Mouse (Mus musculus): ENCODE results near the gene Lpcat3. TPM values are rescaled to one million over a fixed set of nuclear protein-coding genes. Genes with fewer than 3 reads are reported as not detected.
"Not testable (repeated sequence)": the region's sequence is repeated elsewhere in the genome, so short reads cannot be mapped to it uniquely, and the experiment has no call there.

The Lpcat3 gene
- polyA plus RNA-seq, 1 experiment from 2014 or later = 53.8 TPM

DNA sequence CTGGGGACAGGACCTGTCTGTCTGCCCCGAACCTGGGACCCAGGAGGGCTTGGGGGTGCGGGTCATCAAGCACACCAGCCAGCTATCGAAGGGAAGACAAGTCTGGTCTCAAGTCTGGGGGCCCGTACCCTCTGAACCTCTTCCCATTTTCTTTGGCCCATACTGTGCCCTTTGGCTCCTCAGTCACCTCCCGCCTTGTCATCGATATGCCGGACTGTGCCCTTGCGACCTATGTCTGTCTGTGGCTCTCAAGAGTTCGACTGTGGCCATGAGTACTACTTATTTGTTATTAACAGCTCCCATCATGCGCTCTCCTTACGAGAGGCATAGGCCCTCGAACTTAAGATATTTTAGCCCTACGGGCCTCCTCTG lies 583 bp downstream of the Lpcat3 start:
- peak overlapping the region; percentile 93 for H3K27ac ChIP-seq
- 20% methylated on average over 13 of the region's 13 CpGs for WGBS
- H3K9me3 ChIP-seq = no peaks in the 10 kb centered on the region
- no peaks in the 10 kb centered on the region for H3K36me3 ChIP-seq
- H3K27me3 ChIP-seq (ENCODE audit: insufficient read depth, poor library complexity, severe bottlenecking) = no peaks in the 10 kb centered on the region
- peak overlapping the region; percentile 88 for H3K4me3 ChIP-seq
- peaks cover 8% of the 10 kb centered on the region; the same call in 1 of the 2 replicates for H3K4me1 ChIP-seq
- DNase-seq (ENCODE audit: low spot score) = no peak

DNA sequence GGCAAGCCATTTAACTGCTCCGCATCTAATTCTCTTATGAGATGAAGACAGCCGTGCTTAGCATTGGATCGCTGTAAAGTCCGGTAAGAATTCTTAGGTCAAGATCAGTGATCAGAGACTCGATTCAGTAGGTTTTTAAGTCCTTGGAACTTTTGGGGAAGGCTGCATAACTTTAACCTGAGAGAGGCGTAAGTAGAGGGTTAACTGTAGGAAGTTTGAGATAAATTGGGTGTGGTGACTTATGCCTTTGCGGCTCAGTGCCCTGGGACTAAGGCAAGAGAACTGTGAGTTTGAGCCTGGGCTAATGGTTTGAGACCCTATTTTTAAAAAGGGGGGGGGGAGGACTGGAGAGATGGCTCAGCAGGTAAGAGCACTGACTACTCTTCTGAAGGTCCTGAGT lies 1.4 kb downstream of the Lpcat3 start:
- H3K9me3 ChIP-seq = no peaks in the 10 kb centered on the region
- peaks cover 8% of the 10 kb centered on the region; the same call in 1 of the 2 replicates for H3K4me1 ChIP-seq
- no peak overlapping the region for H3K27ac ChIP-seq
- no peak for DNase-seq (ENCODE audit: low spot score)
- H3K27me3 ChIP-seq (ENCODE audit: insufficient read depth, poor library complexity, severe bottlenecking) = no peaks in the 10 kb centered on the region
- 84% methylated on average over 7 of the region's 7 CpGs for WGBS
- no peaks in the 10 kb centered on the region for H3K36me3 ChIP-seq
- peak overlapping the region; percentile 88; the same call in 1 of the 2 replicates for H3K4me3 ChIP-seq

DNA sequence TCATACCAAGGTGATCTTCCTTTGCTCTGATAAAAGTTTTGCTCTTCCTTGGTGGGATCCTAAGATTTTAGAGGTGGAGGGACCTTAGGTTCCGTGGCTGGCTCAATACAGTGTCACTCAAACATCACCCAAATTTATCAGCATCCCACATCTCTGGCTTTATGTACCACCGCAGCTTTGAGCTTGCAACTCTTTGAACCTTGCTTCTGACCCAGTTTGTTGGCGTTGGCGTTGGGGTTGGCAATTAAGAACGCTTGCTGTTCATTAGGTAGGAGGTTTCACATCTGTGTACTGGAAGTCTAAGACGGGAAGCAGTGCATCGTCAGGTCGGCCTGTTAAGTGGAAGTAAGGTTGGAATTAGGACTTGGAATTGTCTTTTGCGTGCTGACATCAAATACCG lies 2.2 kb downstream of the Lpcat3 start:
- Histone ChIP-seq H3K27me3 (ENCODE audit: insufficient read depth, poor library complexity, severe bottlenecking) (no peaks in the 10 kb centered on the region), H3K36me3 (no peaks in the 10 kb centered on the region), H3K4me1 (peaks cover 8% of the 10 kb centered on the region; the same call in 1 of the 2 replicates), H3K4me3 (no peak overlapping the region), H3K9me3 (no peaks in the 10 kb centered on the region), H3K27ac (no peak overlapping the region)
- 96% methylated on average over 10 of the region's 10 CpGs for WGBS
- no peak for DNase-seq (ENCODE audit: low spot score)

DNA sequence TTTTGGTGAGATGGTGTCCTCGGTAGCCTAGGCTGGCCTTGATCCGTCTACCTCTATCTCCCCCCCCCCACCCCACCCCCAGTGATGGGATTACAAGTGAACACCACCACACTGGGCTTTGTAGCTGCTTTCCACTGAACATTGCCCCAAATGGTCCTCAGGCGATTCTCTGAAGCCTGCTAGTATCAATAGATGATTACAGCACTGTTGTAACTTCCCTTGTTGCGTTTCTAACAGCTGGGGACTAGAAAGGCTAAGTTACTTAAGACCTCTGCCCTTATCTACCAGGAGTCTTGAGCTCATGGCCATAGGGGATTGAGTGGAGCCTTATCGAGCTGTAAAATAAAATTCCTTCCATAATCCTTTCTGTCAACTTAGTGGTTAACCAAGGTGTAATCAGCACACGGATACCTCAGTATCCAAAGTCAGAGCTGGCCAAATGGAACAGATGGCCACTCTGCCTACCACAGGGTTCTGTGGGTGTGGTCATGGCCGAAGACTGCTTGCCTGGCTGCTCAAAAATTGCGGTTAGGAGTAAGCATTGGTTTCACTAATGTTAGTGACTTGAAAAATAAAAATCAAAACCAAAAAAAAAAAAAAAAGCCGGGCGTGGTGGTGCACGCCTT lies 6.5 kb downstream of the Lpcat3 start:
- Histone ChIP-seq H3K27me3 (ENCODE audit: insufficient read depth, poor library complexity, severe bottlenecking) (no peaks in the 10 kb centered on the region), H3K36me3 (peaks cover 5% of the 10 kb centered on the region), H3K4me3 (no peak overlapping the region), H3K9me3 (no peaks in the 10 kb centered on the region), H3K27ac (no peak overlapping the region), H3K4me1 (peaks cover 7% of the 10 kb centered on the region; the same call in 1 of the 2 replicates)
- DNase-seq (ENCODE audit: low spot score) = no peak
- 77% methylated on average over 11 of the region's 11 CpGs for WGBS

DNA sequence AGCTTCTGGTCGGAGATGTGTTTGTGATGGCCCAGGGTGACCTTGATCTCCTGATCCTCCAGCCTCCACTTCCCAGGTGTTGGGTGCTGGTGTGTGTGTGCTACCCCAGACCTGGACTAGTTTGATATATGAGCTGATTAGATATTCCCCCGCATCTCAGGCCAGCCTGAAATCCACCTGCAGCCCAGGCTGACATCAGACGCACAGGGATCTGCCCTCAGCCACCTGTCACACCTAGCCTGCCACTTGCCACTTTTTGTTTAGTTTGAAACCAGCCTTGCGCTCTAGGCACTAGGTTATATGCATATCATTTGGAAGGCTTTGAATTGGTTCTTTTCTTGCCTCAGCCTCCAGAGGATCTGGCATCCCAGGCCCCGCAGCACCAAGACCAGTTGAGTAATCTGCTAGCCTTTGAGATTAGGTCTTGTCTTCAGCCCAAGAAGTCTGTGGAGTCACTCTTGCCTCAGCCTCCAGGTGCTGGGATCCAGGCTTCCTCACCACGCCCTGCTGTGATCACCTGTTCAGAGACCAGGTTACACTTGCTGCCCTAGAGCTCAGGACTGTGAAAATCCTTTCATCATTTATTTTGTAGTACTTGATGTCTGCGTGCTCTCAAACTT lies 7.6 kb downstream of the Lpcat3 start:
- no peak overlapping the region for H3K4me3 ChIP-seq
- peaks cover 7% of the 10 kb centered on the region; the same call in 1 of the 2 replicates for H3K4me1 ChIP-seq
- WGBS = 84% methylated on average over 7 of the region's 7 CpGs
- no peak overlapping the region for H3K27ac ChIP-seq
- no peaks in the 10 kb centered on the region for H3K9me3 ChIP-seq
- no peak for DNase-seq (ENCODE audit: low spot score)
- peaks cover 10% of the 10 kb centered on the region for H3K36me3 ChIP-seq
- H3K27me3 ChIP-seq (ENCODE audit: insufficient read depth, poor library complexity, severe bottlenecking) = no peaks in the 10 kb centered on the region

DNA sequence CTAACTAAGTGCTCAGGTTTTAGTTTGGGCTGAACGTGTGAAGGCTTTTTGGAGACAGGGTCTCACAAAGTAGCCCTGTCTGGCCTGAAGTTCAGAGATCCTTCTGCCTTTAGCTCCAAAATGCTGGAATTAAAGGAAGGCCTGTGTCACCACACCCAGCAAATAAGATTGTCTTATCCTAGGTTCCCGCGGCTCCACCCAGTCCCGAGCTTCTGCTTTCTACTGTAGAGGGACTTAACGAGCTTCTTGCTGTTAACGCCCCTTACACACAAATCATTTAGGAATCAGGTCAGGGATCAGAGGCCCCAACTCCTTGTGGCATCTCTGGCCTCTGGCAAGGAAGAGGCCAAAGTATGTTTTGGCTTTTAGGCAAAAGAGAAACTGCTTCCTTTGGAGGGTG lies 9.3 kb downstream of the Lpcat3 start:
- peaks cover 10% of the 10 kb centered on the region for H3K36me3 ChIP-seq
- H3K27ac ChIP-seq = no peak overlapping the region
- DNase-seq (ENCODE audit: low spot score) = no peak
- H3K4me1 ChIP-seq = peaks cover 7% of the 10 kb centered on the region; the same call in 1 of the 2 replicates
- H3K4me3 ChIP-seq = no peak overlapping the region
- no peaks in the 10 kb centered on the region for H3K9me3 ChIP-seq
- WGBS = 54% methylated on average over 6 of the region's 6 CpGs
- H3K27me3 ChIP-seq (ENCODE audit: insufficient read depth, poor library complexity, severe bottlenecking) = no peaks in the 10 kb centered on the region

DNA sequence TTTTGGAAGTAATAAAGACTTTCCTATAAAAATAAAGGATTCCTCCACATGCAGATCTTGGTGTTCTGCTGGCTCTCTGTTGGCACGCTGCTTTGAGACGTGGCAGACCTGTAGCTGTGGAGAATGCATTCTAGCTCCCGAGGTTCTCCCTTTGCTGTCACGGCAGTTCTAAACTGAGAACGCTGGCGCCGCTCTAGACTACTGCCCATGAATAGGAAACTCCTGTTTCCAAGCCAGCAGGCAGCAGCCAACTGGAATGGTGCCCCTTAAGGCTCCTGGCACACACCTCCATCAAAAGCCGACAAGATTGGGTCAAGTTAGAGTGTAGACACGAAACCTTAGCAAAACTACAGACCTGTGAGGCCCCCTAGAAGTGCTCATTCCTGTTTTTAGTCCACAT lies 10.8 kb downstream of the Lpcat3 start:
- Histone ChIP-seq H3K9me3 (no peaks in the 10 kb centered on the region), H3K36me3 (peaks cover 10% of the 10 kb centered on the region), H3K27ac (no peak overlapping the region), H3K4me3 (no peak overlapping the region), H3K4me1 (peaks cover 7% of the 10 kb centered on the region; the same call in 1 of the 2 replicates), H3K27me3 (ENCODE audit: insufficient read depth, poor library complexity, severe bottlenecking) (no peaks in the 10 kb centered on the region)
- 91% methylated on average over 9 of the region's 9 CpGs for WGBS
- DNase-seq (ENCODE audit: low spot score) = no peak

DNA sequence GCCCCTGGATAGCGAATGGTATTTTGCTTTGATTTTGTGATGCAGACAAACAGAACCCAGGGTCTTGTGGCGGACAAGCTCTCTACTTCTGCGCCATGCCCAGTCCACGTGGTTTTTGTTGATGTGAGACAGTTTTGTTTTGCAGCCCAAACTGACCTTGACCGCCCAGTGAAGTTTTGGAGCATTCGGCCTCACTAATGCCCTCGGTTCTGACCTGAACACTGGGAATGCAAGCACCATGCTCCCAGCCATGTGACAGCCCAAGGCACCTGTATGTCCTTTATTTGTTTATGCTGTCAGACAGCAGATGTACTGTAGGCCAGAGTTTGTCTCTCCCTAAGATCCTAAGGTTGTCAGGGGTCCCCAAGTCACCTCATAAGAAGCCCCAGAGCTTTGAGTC lies 11.8 kb downstream of the Lpcat3 start:
- Histone ChIP-seq H3K4me1 (peaks cover 7% of the 10 kb centered on the region; the same call in 1 of the 2 replicates), H3K36me3 (peaks cover 10% of the 10 kb centered on the region), H3K27me3 (ENCODE audit: insufficient read depth, poor library complexity, severe bottlenecking) (no peaks in the 10 kb centered on the region), H3K9me3 (no peaks in the 10 kb centered on the region), H3K4me3 (no peak overlapping the region), H3K27ac (no peak overlapping the region)
- no peak for DNase-seq (ENCODE audit: low spot score)
- WGBS = 92% methylated on average over 7 of the region's 7 CpGs

DNA sequence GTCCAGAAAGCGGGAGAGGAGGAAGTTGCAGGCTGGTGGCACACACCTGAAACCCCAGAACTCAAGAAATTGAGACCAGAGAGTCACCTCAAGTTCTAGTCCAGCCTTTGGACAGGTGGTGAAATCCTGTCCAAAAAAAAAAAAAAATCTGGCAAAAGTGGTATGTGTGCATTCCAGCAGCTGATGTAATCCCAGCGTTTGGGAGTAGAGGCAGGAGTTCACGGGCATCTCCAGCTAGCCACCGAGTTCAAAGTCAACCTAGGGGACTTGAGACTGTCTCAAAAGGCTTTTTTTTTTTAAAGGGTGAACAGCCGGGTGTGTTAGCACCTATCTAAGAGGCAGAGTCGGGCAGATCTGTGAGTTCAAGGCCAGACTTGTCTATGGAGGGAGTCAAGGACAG lies 13.3 kb downstream of the Lpcat3 start:
- H3K4me3 ChIP-seq = no peak overlapping the region
- H3K36me3 ChIP-seq = peaks cover 10% of the 10 kb centered on the region
- no peak for DNase-seq (ENCODE audit: low spot score)
- peaks cover 7% of the 10 kb centered on the region; the same call in 1 of the 2 replicates for H3K4me1 ChIP-seq
- no peaks in the 10 kb centered on the region for H3K27me3 ChIP-seq (ENCODE audit: insufficient read depth, poor library complexity, severe bottlenecking)
- 84% methylated on average over 6 of the region's 6 CpGs for WGBS
- no peak overlapping the region for H3K27ac ChIP-seq
- H3K9me3 ChIP-seq = no peaks in the 10 kb centered on the region

DNA sequence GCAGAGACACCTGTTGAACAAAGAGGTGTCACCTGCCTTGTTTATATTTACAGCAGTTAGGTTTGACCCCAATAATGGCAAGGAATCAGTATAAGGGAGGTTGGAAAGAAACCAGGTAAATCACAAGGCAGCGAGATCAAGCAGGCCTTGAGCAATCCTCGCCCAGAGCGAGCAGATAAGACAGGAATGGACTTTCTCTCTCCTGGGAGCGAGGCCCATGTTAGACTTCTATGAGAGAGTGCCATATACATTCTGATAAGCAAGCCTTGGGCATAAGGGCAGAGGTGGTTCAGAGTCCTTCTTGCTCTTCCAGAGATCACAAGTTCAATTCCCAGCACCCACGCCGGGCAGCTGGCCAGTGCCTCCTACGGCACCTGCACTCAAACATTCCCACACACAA lies 15.9 kb downstream of the Lpcat3 start:
- Histone ChIP-seq H3K9me3 (no peaks in the 10 kb centered on the region), H3K4me1 (peaks cover 10% of the 10 kb centered on the region), H3K27ac (no peak overlapping the region), H3K27me3 (ENCODE audit: insufficient read depth, poor library complexity, severe bottlenecking) (no peaks in the 10 kb centered on the region), H3K4me3 (no peak overlapping the region), H3K36me3 (peaks cover 10% of the 10 kb centered on the region)
- DNase-seq (ENCODE audit: low spot score) = no peak
- 75% methylated on average over 7 of the region's 7 CpGs for WGBS

DNA sequence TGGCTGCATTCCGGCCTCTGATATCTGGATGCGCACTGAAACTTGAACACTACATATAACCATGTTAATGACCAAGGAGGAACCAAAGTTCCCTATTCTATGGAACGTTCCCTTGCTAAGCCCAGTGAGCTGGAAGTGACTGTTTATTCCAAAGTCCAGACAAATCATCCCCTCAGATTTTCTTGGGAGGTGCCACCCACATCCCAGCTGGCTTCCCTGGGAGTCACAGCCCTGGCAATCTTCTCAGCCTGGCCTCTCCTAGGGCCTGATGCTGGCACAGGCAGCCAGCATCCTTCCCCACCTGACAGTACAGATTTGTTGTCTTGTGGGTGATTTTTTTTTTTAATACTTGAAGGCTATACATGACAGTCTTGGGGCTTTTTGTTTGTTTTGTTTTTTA lies 16.7 kb downstream of the Lpcat3 start:
- peaks cover 4% of the 10 kb centered on the region for H3K36me3 ChIP-seq
- DNase-seq (ENCODE audit: low spot score) = no peak
- H3K4me1 ChIP-seq = peaks cover 12% of the 10 kb centered on the region
- 95% methylated on average over 3 of the region's 3 CpGs for WGBS
- no peaks in the 10 kb centered on the region for H3K27me3 ChIP-seq (ENCODE audit: insufficient read depth, poor library complexity, severe bottlenecking)
- H3K4me3 ChIP-seq = no peak overlapping the region
- no peaks in the 10 kb centered on the region for H3K9me3 ChIP-seq
- H3K27ac ChIP-seq = no peak overlapping the region

DNA sequence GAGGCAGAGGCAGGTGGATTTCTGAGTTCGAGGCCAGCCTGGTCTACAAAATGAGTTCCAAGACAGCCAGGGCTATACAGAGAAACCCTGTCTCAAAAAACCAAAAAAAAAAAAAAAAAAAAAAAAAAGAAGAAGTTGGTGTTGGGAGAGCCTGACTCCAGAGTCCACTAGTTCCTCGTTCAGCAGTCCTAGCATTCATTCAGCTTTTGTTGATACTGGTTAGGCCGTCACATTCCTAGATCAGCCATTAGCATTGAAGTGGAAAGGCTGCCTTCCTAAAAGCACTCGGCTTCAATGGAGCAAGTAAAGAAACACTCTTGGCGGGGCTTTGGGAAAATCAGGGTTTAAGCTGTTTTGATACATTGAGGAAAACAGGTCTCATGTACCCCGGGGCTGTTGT lies 19.5 kb downstream of the Lpcat3 start:
- not testable (repeated sequence) for H3K36me3 ChIP-seq; DNase-seq (ENCODE audit: low spot score); H3K4me3 ChIP-seq; H3K27me3 ChIP-seq (ENCODE audit: insufficient read depth, poor library complexity, severe bottlenecking); H3K9me3 ChIP-seq; H3K27ac ChIP-seq
- WGBS = 84% methylated on average over 6 of the region's 6 CpGs
- peaks cover 12% of the 10 kb centered on the region for H3K4me1 ChIP-seq

DNA sequence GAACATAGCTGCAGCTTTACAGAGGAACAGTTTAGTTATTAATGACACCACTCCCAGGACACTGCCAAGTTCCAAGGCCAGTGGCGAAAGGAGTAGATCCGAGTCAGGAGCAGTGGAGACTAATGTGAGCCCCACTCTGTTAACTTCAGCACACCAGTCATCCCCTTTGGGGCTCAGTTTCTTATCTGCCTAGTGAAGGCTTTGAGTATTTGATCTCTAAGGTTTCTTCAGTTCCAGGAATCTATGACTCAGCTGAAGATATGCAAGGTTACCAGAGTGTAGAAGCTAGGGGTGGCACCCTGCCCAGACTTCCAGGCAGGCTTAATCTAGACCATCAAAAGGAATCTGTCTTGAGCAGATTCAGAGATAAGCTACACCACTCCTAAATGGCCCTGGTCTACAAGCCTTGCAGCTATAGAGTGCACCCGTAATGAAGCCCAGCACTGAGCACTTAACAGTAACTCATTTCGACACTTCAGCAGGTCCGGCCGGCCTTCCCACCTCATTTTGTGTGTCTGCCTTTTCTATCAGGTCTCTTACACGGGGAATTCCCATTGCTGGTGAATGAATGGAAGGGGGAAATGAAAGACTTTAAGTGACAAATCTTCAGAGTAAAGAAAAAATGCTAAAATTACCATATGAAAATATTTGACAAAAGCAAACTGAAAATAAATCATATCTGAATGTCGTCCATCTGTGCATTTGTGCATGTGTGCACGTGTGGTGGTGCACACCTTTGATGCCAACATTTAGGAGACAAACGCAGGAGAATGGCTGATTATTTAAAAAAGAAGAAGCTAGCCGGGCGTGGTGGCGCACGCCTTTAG lies 21.0 kb downstream of the Lpcat3 start:
- Histone ChIP-seq H3K36me3 (no peaks in the 10 kb centered on the region), H3K27me3 (ENCODE audit: insufficient read depth, poor library complexity, severe bottlenecking) (no peaks in the 10 kb centered on the region), H3K27ac (no peak overlapping the region), H3K4me1 (peaks cover 12% of the 10 kb centered on the region), H3K9me3 (no peaks in the 10 kb centered on the region), H3K4me3 (no peak overlapping the region)
- DNase-seq (ENCODE audit: low spot score) = no peak
- WGBS = 67% methylated on average over 14 of the region's 14 CpGs
